ENCODE assay signal across 15 mouse cellular contexts in genomic region chr11:76484033-76484432, GRCm38 (mm10).
DNase-seq lines count a peak whose midpoint lies in the region; ATAC-seq and TF ChIP-seq lines count a peak whose summit lies in the region.
"Had no signal": no experiment of that assay in that cellular context is flagged by ENCODE, and none has a peak within 500 bp of the region (broad histone marks: within the 10 kb centered on the region; RNA-seq: fewer than 3 reads in every experiment).

No protein-coding gene starts in this region.

- H3K9me3 ChIP-seq in heart, embryonic 13.5 days: no peaks in the 10 kb centered on the region
- H3K9me3 ChIP-seq in lung, postnatal 0 days (ENCODE audit: low read length): no peaks in the 10 kb centered on the region
- H3K9me3 ChIP-seq in stomach, embryonic 16.5 days (replicated peaks; ENCODE audit: control insufficient read depth, low read length): no peaks in the 10 kb centered on the region
- no peaks in the 10 kb centered on the region for H3K9me3 ChIP-seq in forebrain, embryonic 12.5 days

- peaks cover 29% of the 10 kb centered on the region for H3K36me3 ChIP-seq in heart, embryonic 13.5 days
- peaks cover 4% of the 10 kb centered on the region; the same call in 1 of the 2 replicates for H3K36me3 ChIP-seq in lung, postnatal 0 days (ENCODE audit: insufficient read depth, low read length)
- H3K36me3 ChIP-seq in stomach, embryonic 16.5 days (ENCODE audit: control insufficient read depth, insufficient read depth, low read length): no peaks in the 10 kb centered on the region
- peaks cover 24% of the 10 kb centered on the region for H3K36me3 ChIP-seq in forebrain, embryonic 12.5 days (replicated peaks)

- H3K27me3 ChIP-seq in heart, embryonic 13.5 days (replicated peaks): no peaks in the 10 kb centered on the region
- H3K27me3 ChIP-seq in lung, postnatal 0 days (replicated peaks; ENCODE audit: insufficient read depth, low read length): no peaks in the 10 kb centered on the region
- H3K27me3 ChIP-seq in stomach, embryonic 16.5 days (ENCODE audit: control insufficient read depth, insufficient read depth, low read length): no peaks in the 10 kb centered on the region
- H3K27me3 ChIP-seq in forebrain, embryonic 12.5 days: no peaks in the 10 kb centered on the region

- H3K4me2 ChIP-seq in heart, embryonic 13.5 days: no peak overlapping the region
- H3K4me2 ChIP-seq in lung, postnatal 0 days (replicated peaks; ENCODE audit: low read depth, low read length): no peak overlapping the region
- no peak overlapping the region for H3K4me2 ChIP-seq in stomach, embryonic 16.5 days (ENCODE audit: low read depth, low read length)
- no peak overlapping the region for H3K4me2 ChIP-seq in forebrain, embryonic 12.5 days

- TF ChIP-seq CTCF in lung, postnatal 0 days (IDR thresholded peaks at IDR 0.05): no peak

- 38% methylated on average over 2 of the region's 2 CpGs for WGBS in heart, embryonic 13.5 days
- 48% methylated on average over 2 of the region's 2 CpGs for WGBS in lung, postnatal 0 days
- WGBS in stomach, embryonic 16.5 days: 70% methylated on average over 2 of the region's 2 CpGs
- WGBS in forebrain, embryonic 12.5 days: 85% methylated on average over 2 of the region's 2 CpGs

- H3K4me1 ChIP-seq in heart, embryonic 13.5 days: peaks cover 64% of the 10 kb centered on the region
- peaks cover 7% of the 10 kb centered on the region for H3K4me1 ChIP-seq in lung, postnatal 0 days (ENCODE audit: insufficient read depth, low read depth, low read length)
- H3K4me1 ChIP-seq in stomach, embryonic 16.5 days (ENCODE audit: control insufficient read depth, insufficient read depth, low read length): peaks cover 17% of the 10 kb centered on the region; the same call in 1 of the 2 replicates
- peaks cover 30% of the 10 kb centered on the region for H3K4me1 ChIP-seq in forebrain, embryonic 12.5 days

- H3K27ac ChIP-seq in heart, embryonic 13.5 days (replicated peaks): peak overlapping the region; percentile 86
- H3K27ac ChIP-seq in lung, postnatal 0 days (ENCODE audit: low read length): 0 out of 2 replicates have a peak overlapping the region, but pooled peaks have one; percentile 60
- H3K27ac ChIP-seq in stomach, embryonic 16.5 days (ENCODE audit: low read length): peak overlapping the region; percentile 88
- no peak overlapping the region for H3K27ac ChIP-seq in forebrain, embryonic 12.5 days
- H3K27ac ChIP-seq: gastrocnemius, adult 2 months had no signal

- H3K9ac ChIP-seq in heart, embryonic 13.5 days: no peak overlapping the region; the same call in 1 of the 2 replicates
- H3K9ac ChIP-seq in lung, postnatal 0 days (replicated peaks; ENCODE audit: low read depth): no peak overlapping the region
- 0 out of 2 replicates have a peak overlapping the region, but pooled peaks have one; percentile 6 for H3K9ac ChIP-seq in stomach, embryonic 16.5 days (ENCODE audit: low read length)
- H3K9ac ChIP-seq in forebrain, embryonic 12.5 days: no peak overlapping the region

- no peak for TF ChIP-seq EP300 in lung, postnatal 0 days (IDR thresholded peaks at IDR 0.05)

- no peak for ATAC-seq in heart, embryonic 13.5 days (ENCODE audit: extremely low read depth, insufficient number of reproducible peaks, low FRiP score, low TSS enrichment)
- ATAC-seq in lung, postnatal 0 days: no peak
- ATAC-seq in stomach, embryonic 16.5 days (ENCODE audit: insufficient read depth, low FRiP score): no peak
- ATAC-seq in forebrain, embryonic 12.5 days (ENCODE audit: low FRiP score): no peak

- H3K4me3 ChIP-seq in heart, embryonic 13.5 days: no peak overlapping the region
- no peak overlapping the region for H3K4me3 ChIP-seq in lung, postnatal 0 days (ENCODE audit: low read depth, low read length)
- no peak overlapping the region for H3K4me3 ChIP-seq in stomach, embryonic 16.5 days (replicated peaks; ENCODE audit: low read length)
- H3K4me3 ChIP-seq in forebrain, embryonic 12.5 days (replicated peaks): no peak overlapping the region
- H3K4me3 ChIP-seq: gastrocnemius, adult 2 months; layer of hippocampus, adult 2 months had no signal

- DNase-seq in heart, adult 8-10 months (ENCODE audit: low spot score): no peak
- no peak for DNase-seq in lung, postnatal 0 days (ENCODE audit: low spot score)
- DNase-seq in lung, postnatal 4 days: no peak
- peak; percentile 66 for DNase-seq in induced T-regulatory cell, adult 2 months (ENCODE audit: low read depth)
- DNase-seq in T-cell, adult 2 months (ENCODE audit: low spot score): no peak
- DNase-seq: adrenal gland, postnatal 25 days; cerebellum, adult 18-20 months; embryo, embryonic 11 days; gastrocnemius, adult 2 months; kidney, adult 18-20 months; left cerebral cortex, postnatal 4 days had no signal
